Mouse (Mus musculus): ENCODE data around the gene Epha8. TPM values are rescaled to one million over a fixed set of nuclear protein-coding genes. Genes with fewer than 3 reads are reported as not detected.

Epha8 gene
- polyA plus RNA-seq, 1 experiment from 2014 or later, result not detected

DNA sequence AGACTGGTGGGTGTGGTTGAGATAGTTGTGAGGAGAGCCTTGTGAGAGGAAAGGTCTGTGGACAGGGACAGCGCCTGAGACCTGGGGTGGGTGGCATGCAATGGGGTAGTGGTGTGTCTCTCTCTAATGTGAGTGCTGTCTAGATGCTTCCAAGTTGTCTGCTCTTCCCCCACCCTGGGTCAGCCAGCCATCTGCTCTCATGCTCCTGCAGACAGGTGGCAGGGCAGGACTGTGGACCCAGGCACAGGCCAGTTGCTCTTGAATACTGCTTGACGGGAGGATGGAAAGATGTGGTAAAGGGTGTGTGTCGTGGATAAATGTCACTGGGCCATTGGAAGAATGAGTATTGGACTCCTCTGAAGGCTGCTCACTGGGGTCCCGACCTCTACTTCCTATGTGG, 19.3 kb downstream of the Epha8 start:
- Histone ChIP-seq H3K79me2 (ENCODE audit: inconsistent target) (no peaks in the 10 kb centered on the region), H3K27ac (no peak overlapping the region), H3K4me3 (ENCODE audit: inconsistent target) (no peak overlapping the region), H3K36me3 (ENCODE audit: inconsistent target) (no peaks in the 10 kb centered on the region)
- WGBS (ENCODE audit: missing documents), result 66% methylated on average over 4 of the region's 4 CpGs

- no peaks in the 10 kb centered on the region for H3K79me2 ChIP-seq (ENCODE audit: inconsistent target)
Measured at GRCm38 (mm10) chr4:136934746-136935613, 21.6 kb downstream of the Epha8 start.

GRCm38 (mm10) chr4:136930474-136930873, 26.1 kb downstream of the Epha8 start:
- whole genome bisulfite sequencing (ENCODE audit: missing documents), result 72% methylated on average over 7 of the region's 8 CpGs
- Histone ChIP-seq H3K36me3 (ENCODE audit: inconsistent target) (no peaks in the 10 kb centered on the region), H3K79me2 (ENCODE audit: inconsistent target) (no peaks in the 10 kb centered on the region), H3K4me3 (ENCODE audit: inconsistent target) (no peak overlapping the region), H3K27ac (no peak overlapping the region)

More at GRCm38 (mm10) chr4:136934746-136935613, 21.6 kb downstream of the Epha8 start:
- H3K4me3 ChIP-seq (ENCODE audit: inconsistent target), result no peak overlapping the region
- 40% methylated on average over 16 of the region's 18 CpGs for WGBS (ENCODE audit: missing documents)
- no peak overlapping the region for H3K27ac ChIP-seq
- no peaks in the 10 kb centered on the region for H3K36me3 ChIP-seq (ENCODE audit: inconsistent target)

GRCm38 (mm10) chr4:136928928-136929327, 27.7 kb downstream of the Epha8 start:
- WGBS (ENCODE audit: missing documents), result 19% methylated on average over 5 of the region's 5 CpGs
- Histone ChIP-seq H3K79me2 (ENCODE audit: inconsistent target) (no peaks in the 10 kb centered on the region), H3K36me3 (ENCODE audit: inconsistent target) (no peaks in the 10 kb centered on the region), H3K27ac (no peak overlapping the region), H3K4me3 (ENCODE audit: inconsistent target) (no peak overlapping the region)

GRCm38 (mm10) chr4:136925804-136926203, 30.8 kb downstream of the Epha8 start:
- H3K79me2 ChIP-seq (ENCODE audit: inconsistent target), result no peaks in the 10 kb centered on the region
- WGBS (ENCODE audit: missing documents), result 32% methylated on average over 15 of the region's 15 CpGs

GRCm38 (mm10) chr4:136924529-136924928, 32.1 kb downstream of the Epha8 start:
- Histone ChIP-seq H3K79me2 (ENCODE audit: inconsistent target) (no peaks in the 10 kb centered on the region), H3K4me3 (ENCODE audit: inconsistent target) (no peak overlapping the region), H3K27ac (no peak overlapping the region), H3K36me3 (ENCODE audit: inconsistent target) (no peaks in the 10 kb centered on the region)
- 8% methylated on average over 6 of the region's 6 CpGs for WGBS (ENCODE audit: missing documents)

More at GRCm38 (mm10) chr4:136925804-136926203, 30.8 kb downstream of the Epha8 start:
- no peak overlapping the region for H3K27ac ChIP-seq
- no peak overlapping the region for H3K4me3 ChIP-seq (ENCODE audit: inconsistent target)
- no peaks in the 10 kb centered on the region for H3K36me3 ChIP-seq (ENCODE audit: inconsistent target)

GRCm38 (mm10) chr4:136919526-136919925, 37.1 kb downstream of the Epha8 start:
- Histone ChIP-seq H3K36me3 (ENCODE audit: inconsistent target) (no peaks in the 10 kb centered on the region), H3K79me2 (ENCODE audit: inconsistent target) (no peaks in the 10 kb centered on the region), H3K4me3 (ENCODE audit: inconsistent target) (no peak overlapping the region), H3K27ac (no peak overlapping the region)
- WGBS (ENCODE audit: missing documents), result 83% methylated on average over 3 of the region's 3 CpGs

GRCm38 (mm10) chr4:136918834-136919233, 37.8 kb downstream of the Epha8 start:
- WGBS (ENCODE audit: missing documents), result 87% methylated on average over 8 of the region's 8 CpGs
- Histone ChIP-seq H3K27ac (no peak overlapping the region), H3K4me3 (ENCODE audit: inconsistent target) (no peak overlapping the region), H3K79me2 (ENCODE audit: inconsistent target) (no peaks in the 10 kb centered on the region), H3K36me3 (ENCODE audit: inconsistent target) (no peaks in the 10 kb centered on the region)

DNA sequence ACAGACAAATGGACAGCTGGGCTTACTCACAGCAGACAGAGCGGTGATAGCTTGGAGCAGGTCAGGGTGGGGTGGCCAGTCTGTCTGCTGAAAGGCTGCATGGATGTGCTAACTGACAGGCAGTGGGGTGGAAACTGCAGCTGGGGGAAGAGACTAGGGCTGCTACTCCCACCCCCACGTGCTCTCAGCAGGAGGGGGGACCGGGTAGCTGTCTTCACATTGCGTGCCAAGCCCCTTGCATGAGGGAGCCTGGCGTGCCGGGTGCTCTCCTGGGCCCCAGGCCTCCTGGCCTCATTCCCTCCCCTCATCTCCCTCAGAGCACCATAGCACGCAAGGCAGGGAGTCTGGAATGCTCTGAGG, 39.5 kb downstream of the Epha8 start:
- H3K4me3 ChIP-seq (ENCODE audit: inconsistent target), result no peak overlapping the region
- 70% methylated on average over 3 of the region's 7 CpGs for WGBS (ENCODE audit: missing documents)
- H3K27ac ChIP-seq, result no peak overlapping the region
- no peaks in the 10 kb centered on the region for H3K36me3 ChIP-seq (ENCODE audit: inconsistent target)
- H3K79me2 ChIP-seq (ENCODE audit: inconsistent target), result no peaks in the 10 kb centered on the region

DNA sequence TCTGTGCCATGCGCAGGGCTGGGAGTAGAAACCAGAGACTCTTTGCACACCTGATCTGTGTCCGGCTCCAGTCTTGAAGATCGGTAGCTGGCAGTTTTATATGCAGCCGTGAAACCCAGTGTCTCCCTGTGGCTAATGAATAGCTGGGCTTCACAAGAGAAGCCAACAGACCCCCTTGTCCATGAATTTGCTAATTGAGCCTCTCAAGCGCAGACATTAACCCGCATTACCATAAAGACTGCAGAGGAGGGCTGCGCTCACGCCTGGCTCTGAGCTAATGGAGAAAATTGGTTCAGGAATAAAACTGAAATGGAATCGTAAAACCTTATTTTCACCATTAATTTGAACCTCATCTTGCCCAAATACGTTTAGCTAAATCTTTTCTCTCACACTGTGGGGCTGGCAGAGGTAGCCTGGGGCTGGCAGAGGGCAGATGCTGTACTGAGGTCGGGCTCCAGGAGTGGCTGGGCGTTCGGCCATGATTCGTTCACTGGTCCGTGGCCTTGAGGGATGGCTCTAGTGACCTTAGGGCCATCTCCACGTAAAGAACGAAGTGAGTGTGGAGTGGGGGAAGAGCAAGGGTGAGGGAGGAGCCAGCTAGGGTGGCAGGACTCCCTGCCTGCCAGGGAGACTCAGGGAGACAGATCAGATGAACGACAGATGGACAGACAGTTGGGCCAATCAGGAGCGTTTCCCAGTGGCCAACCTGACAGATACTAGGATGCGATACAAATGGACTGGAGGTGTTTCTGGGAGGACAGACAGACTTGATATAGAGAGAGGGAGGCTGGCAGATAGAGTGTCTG, 40.1 kb downstream of the Epha8 start:
- Histone ChIP-seq H3K27ac (no peak overlapping the region), H3K36me3 (ENCODE audit: inconsistent target) (no peaks in the 10 kb centered on the region), H3K4me3 (ENCODE audit: inconsistent target) (no peak overlapping the region), H3K79me2 (ENCODE audit: inconsistent target) (no peaks in the 10 kb centered on the region)
- WGBS (ENCODE audit: missing documents), result 81% methylated on average over 20 of the region's 20 CpGs

- Histone ChIP-seq H3K27ac (no peak overlapping the region), H3K4me3 (ENCODE audit: inconsistent target) (no peak overlapping the region), H3K36me3 (ENCODE audit: inconsistent target) (no peaks in the 10 kb centered on the region), H3K79me2 (ENCODE audit: inconsistent target) (no peaks in the 10 kb centered on the region)
- 27% methylated on average over 9 of the region's 9 CpGs for WGBS (ENCODE audit: missing documents)
Measured at GRCm38 (mm10) chr4:136912841-136913240, 43.8 kb downstream of the Epha8 start.

DNA sequence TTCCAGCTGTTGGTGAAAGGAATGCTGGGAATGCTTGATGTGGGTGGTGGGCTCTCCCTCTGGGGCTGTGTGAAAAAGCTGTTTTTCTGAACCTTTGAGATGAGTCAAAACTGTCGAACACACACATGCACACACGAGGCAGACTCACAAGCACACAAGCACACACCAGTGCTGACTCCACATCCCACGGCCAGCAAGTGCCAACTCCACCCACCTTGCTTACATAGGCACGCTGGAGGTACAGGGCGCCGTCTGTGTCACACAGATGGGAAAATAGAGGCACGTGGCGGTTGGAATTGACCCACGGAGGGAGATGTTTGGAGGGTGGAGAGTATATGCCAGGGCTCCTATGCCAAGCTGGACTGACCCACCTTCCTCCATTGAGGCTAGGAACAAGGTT, 44.8 kb downstream of the Epha8 start:
- no peak overlapping the region for H3K4me3 ChIP-seq (ENCODE audit: inconsistent target)
- 40% methylated on average over 9 of the region's 9 CpGs for WGBS (ENCODE audit: missing documents)
- H3K36me3 ChIP-seq (ENCODE audit: inconsistent target), result no peaks in the 10 kb centered on the region
- H3K79me2 ChIP-seq (ENCODE audit: inconsistent target), result no peaks in the 10 kb centered on the region
- no peak overlapping the region for H3K27ac ChIP-seq

DNA sequence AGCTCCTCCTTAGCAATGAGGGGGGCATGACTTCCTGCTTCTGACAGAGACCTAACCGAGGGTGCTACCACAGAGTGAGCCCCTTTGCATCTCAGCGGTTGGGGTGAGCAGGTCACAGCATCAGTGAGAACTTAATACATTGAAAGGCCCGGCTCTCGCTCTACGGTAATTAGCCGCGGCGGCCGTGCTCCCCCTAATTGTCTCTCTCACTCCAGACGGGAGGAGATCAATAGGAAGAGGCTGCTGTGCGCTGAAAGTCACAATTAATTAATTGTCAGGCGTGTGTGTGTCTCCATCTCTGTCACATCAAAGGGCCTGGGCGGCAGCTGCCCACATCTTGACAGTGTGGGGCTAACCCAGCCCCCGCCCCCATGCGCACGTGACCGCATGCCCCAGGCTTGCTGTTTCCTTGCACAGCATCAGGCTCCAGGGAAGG, 45.4 kb downstream of the Epha8 start:
- Histone ChIP-seq H3K4me3 (ENCODE audit: inconsistent target) (no peak overlapping the region), H3K79me2 (ENCODE audit: inconsistent target) (no peaks in the 10 kb centered on the region), H3K27ac (no peak overlapping the region), H3K36me3 (ENCODE audit: inconsistent target) (no peaks in the 10 kb centered on the region)
- WGBS (ENCODE audit: missing documents), result 12% methylated on average over 17 of the region's 17 CpGs

DNA sequence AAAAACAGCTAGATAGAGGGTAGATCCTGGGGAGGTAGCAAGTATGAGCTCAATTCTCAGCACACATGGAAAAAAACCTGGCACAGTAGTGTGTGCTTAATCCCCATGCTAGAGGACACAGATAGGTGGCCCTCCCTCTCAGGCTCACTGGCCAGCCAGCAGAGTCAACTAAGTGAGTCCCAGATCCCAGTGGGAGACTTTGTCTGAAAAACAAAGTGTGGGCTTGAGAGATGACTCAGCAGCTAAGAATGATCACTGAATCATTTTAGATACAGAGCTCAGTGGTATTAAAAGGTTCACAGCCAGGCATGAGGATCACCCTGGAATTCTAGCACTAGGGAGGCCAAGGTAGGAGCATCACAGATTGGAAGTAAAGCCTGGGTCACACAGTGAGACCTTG, 48.8 kb downstream of the Epha8 start:
- Histone ChIP-seq H3K4me3 (ENCODE audit: inconsistent target) (no peak overlapping the region), H3K27ac (no peak overlapping the region), H3K36me3 (ENCODE audit: inconsistent target) (no peaks in the 10 kb centered on the region), H3K79me2 (ENCODE audit: inconsistent target) (no peaks in the 10 kb centered on the region)

DNA sequence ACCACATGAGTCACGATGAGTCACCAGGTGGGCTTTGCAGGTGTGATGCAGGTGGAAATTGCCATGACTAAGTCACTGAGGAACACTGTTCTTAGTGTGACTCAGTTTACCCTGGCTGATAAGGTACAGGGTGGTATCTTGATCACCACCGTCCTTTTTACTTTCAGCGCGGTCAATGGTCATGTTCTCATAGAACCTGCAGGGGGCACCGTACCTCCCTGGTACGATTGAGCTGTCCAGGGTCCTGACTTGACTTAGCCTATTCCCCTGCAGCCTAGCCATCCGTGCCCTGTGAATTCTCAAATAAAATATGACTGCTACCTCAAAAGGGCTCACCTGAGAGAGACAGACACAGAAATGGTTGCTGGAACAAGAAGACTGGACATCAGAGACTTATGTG, 49.6 kb downstream of the Epha8 start:
- no peaks in the 10 kb centered on the region for H3K36me3 ChIP-seq (ENCODE audit: inconsistent target)
- no peak overlapping the region for H3K27ac ChIP-seq
- 19% methylated on average over 7 of the region's 7 CpGs for WGBS (ENCODE audit: missing documents)

More for the DNA sequence above, 49.6 kb downstream of the Epha8 start:
- no peaks in the 10 kb centered on the region for H3K79me2 ChIP-seq (ENCODE audit: inconsistent target)
- H3K4me3 ChIP-seq (ENCODE audit: inconsistent target), result no peak overlapping the region
